Comparison of ENCODE assay signal across 30 mouse cellular contexts in genomic region chr6:24734565-24734964, GRCm38 (mm10). TPM values are rescaled to one million over a fixed set of nuclear protein-coding genes. Genes with fewer than 3 reads are reported as not detected.
DNase-seq lines count a peak whose midpoint lies in the region; ATAC-seq and TF ChIP-seq lines count a peak whose summit lies in the region.
"Had no signal": no experiment of that assay in that cellular context is flagged by ENCODE, and none has a peak within 500 bp of the region (broad histone marks: within the 10 kb centered on the region; RNA-seq: fewer than 3 reads in every experiment).

No protein-coding gene starts in this region.

- no peaks in the 10 kb centered on the region for H3K36me3 ChIP-seq in testis, adult 2 months (ENCODE audit: control insufficient read depth, insufficient read depth, low read length)
- H3K36me3 ChIP-seq in myocyte (ENCODE audit: control insufficient read depth, insufficient read depth): no peaks in the 10 kb centered on the region
- H3K36me3 ChIP-seq in midbrain, postnatal 0 days (ENCODE audit: insufficient read depth, low read length): no peaks in the 10 kb centered on the region
- H3K36me3 ChIP-seq in forebrain, embryonic 13.5 days (ENCODE audit: poor library complexity, severe bottlenecking): no peaks in the 10 kb centered on the region
- H3K36me3 ChIP-seq: G1E had no signal

- no peak for DNase-seq in testis, postnatal 10 days (ENCODE audit: low spot score)
- DNase-seq in 3T3-L1 (ENCODE audit: low read depth, low spot score) (peak; percentile 54), NIH3T3 (ENCODE audit: low read depth) (peak; percentile 12)
- no peak for DNase-seq in midbrain, postnatal 0 days (ENCODE audit: low spot score)
- DNase-seq in cerebellum, adult 9-11 months: no peak
- DNase-seq: adrenal gland, adult 2 months; adrenal gland, adult 8-10 months; adrenal gland, postnatal 10 days; adrenal gland, postnatal 14 days; adrenal gland, postnatal 25 days; adrenal gland, postnatal 36 days; B cell, adult 2 months; cerebellum, adult 11 months; cerebellum, adult 11-12 months; cerebellum, adult 18-20 months; cerebellum, adult 2 months had no signal

- H3K79me2 ChIP-seq in myocyte (ENCODE audit: control insufficient read depth, insufficient read depth): no peaks in the 10 kb centered on the region

- no peak overlapping the region for H3K27ac ChIP-seq in testis, adult 2 months (ENCODE audit: control insufficient read depth, insufficient read depth, low read depth, low read length)
- no peak overlapping the region for H3K27ac ChIP-seq in midbrain, postnatal 0 days (ENCODE audit: low read depth, low read length)
- no peak overlapping the region for H3K27ac ChIP-seq in forebrain, embryonic 13.5 days

- WGBS in midbrain, postnatal 0 days: 90% methylated on average over 6 of the region's 6 CpGs
- WGBS in forebrain, embryonic 13.5 days: 92% methylated on average over 6 of the region's 6 CpGs

- H3K27me3 ChIP-seq in testis, adult 2 months (ENCODE audit: control insufficient read depth, insufficient read depth, low read length): no peaks in the 10 kb centered on the region
- no peaks in the 10 kb centered on the region for H3K27me3 ChIP-seq in myocyte (ENCODE audit: control insufficient read depth, insufficient read depth, insufficient read length)
- no peaks in the 10 kb centered on the region for H3K27me3 ChIP-seq in midbrain, postnatal 0 days (ENCODE audit: insufficient read depth, low read length)
- no peaks in the 10 kb centered on the region for H3K27me3 ChIP-seq in forebrain, embryonic 13.5 days
- H3K27me3 ChIP-seq: CH12.LX had no signal

- no peak for TF ChIP-seq CTCF in testis, adult 2 months (IDR thresholded peaks at IDR 0.05; ENCODE audit: control insufficient read depth, insufficient read depth, insufficient replicate concordance, low read depth, low read length)
- TF ChIP-seq CTCF in midbrain, postnatal 0 days (IDR thresholded peaks at IDR 0.05): no peak

- no peak for ATAC-seq in midbrain, postnatal 0 days (ENCODE audit: low FRiP score)
- no peak for ATAC-seq in forebrain, embryonic 13.5 days
- ATAC-seq: activated CD4-positive, CD25-positive, alpha-beta regulatory T cell, adult 4 months; CD4-positive, CD25-positive, alpha-beta regulatory T cell, adult 4 months; Patski had no signal

- H3K9me3 ChIP-seq in midbrain, postnatal 0 days (ENCODE audit: low read length): no peaks in the 10 kb centered on the region
- no peaks in the 10 kb centered on the region for H3K9me3 ChIP-seq in forebrain, embryonic 13.5 days (replicated peaks)
- H3K9me3 ChIP-seq: G1E had no signal

- no peak for TF ChIP-seq POLR2A in testis, adult 2 months (IDR thresholded peaks at IDR 0.05; ENCODE audit: control insufficient read depth, low read depth, low read length)
- no peak for TF ChIP-seq POLR2A in myocyte (IDR thresholded peaks at IDR 0.05; ENCODE audit: insufficient read length, low read depth)

- no peak overlapping the region for H3K9ac ChIP-seq in midbrain, postnatal 0 days (replicated peaks; ENCODE audit: low read length, poor library complexity, severe bottlenecking)
- H3K9ac ChIP-seq in forebrain, embryonic 13.5 days: no peak overlapping the region

- no peak overlapping the region for H3ac ChIP-seq in myocyte (ENCODE audit: control insufficient read depth, insufficient read length)

- no peaks in the 10 kb centered on the region; the same call in none of the 2 replicates for H3K4me1 ChIP-seq in testis, adult 2 months (ENCODE audit: control insufficient read depth, insufficient read depth, low read length)
- H3K4me1 ChIP-seq in midbrain, postnatal 0 days (ENCODE audit: insufficient read depth, low read length): no peaks in the 10 kb centered on the region
- H3K4me1 ChIP-seq in forebrain, embryonic 13.5 days: no peaks in the 10 kb centered on the region

- peak overlapping the region; percentile 46 for H3K4me2 ChIP-seq in myocyte (ENCODE audit: low read depth)
- no peak overlapping the region for H3K4me2 ChIP-seq in midbrain, postnatal 0 days (ENCODE audit: low read depth, low read length, poor library complexity, severe bottlenecking)
- H3K4me2 ChIP-seq in forebrain, embryonic 13.5 days: no peak overlapping the region

- peak overlapping the region; percentile 68; the same call in 1 of the 2 replicates for H3K4me3 ChIP-seq in testis, adult 2 months (ENCODE audit: control insufficient read depth, low read depth, low read length)
- H3K4me3 ChIP-seq in myocyte: no peak overlapping the region
- no peak overlapping the region for H3K4me3 ChIP-seq in midbrain, postnatal 0 days (ENCODE audit: low read depth, low read length)
- no peak overlapping the region for H3K4me3 ChIP-seq in forebrain, embryonic 13.5 days

TF ChIP-seq in myocyte, 11 proteins besides CTCF, POLR2A, EP300 and RAD21:
- peak; percentile 93 for TF ChIP-seq CEBPB (IDR thresholded peaks at IDR 0.05; ENCODE audit: insufficient read depth, poor library complexity, severe bottlenecking)
- no peak for TF ChIP-seq MAX (IDR thresholded peaks at IDR 0.05; ENCODE audit: low read depth)

RNA-seq across cellular contexts. Expression of gene Hyal6, which starts 1.5 kb away (rescaled TPM):
- 11.6 and 16.0 TPM in 2 replicates for polyA plus RNA-seq in testis, adult 2 months (2012; rRNA removed)
- 0.07 TPM for polyA plus RNA-seq in myocyte (2012; fragmentation: generic; extraction: Trizol)
- not detected in 2 replicates for total RNA-seq in midbrain, postnatal 0 days (2014; rRNA removed)
- not detected in 2 replicates for polyA plus RNA-seq in midbrain, postnatal 0 days (2015; fragmentation: Nextera tagmentation; extraction: Ambion mirVana)
- polyA plus RNA-seq in forebrain, embryonic 13.5 days (2015; fragmentation: Nextera tagmentation; extraction: Ambion mirVana): not detected in 2 replicates
- total RNA-seq: adrenal gland, adult 18-20 months; adrenal gland, adult 2 months; adrenal gland, adult 8-10 months; adrenal gland, postnatal 10 days; adrenal gland, postnatal 14 days; adrenal gland, postnatal 25 days; adrenal gland, postnatal 36 days; adrenal gland, postnatal 4 days; CH12.LX; ES-E14; MEL had no signal
- polyA plus RNA-seq: activated CD4-positive, CD25-positive, alpha-beta regulatory T cell, adult 4 months; adrenal gland, adult 2 months; brain, embryonic 14.5 days; CD4-positive, CD25-positive, alpha-beta regulatory T cell, adult 4 months; cerebellum, adult 2 months; G1E; Patski had no signal

RNA-seq across cellular contexts. Expression of gene Hyal4, which starts 13.6 kb away (rescaled TPM):
- 0.18 and 0.19 TPM in 2 replicates for polyA plus RNA-seq in testis, adult 2 months (2012; rRNA removed)
- polyA plus RNA-seq in myocyte (2012; fragmentation: generic; extraction: Trizol): 0.01 TPM
- total RNA-seq in midbrain, postnatal 0 days (2014; rRNA removed): not detected in 2 replicates
- polyA plus RNA-seq in midbrain, postnatal 0 days (2015; fragmentation: Nextera tagmentation; extraction: Ambion mirVana): not detected in 2 replicates
- polyA plus RNA-seq in forebrain, embryonic 13.5 days (2015; fragmentation: Nextera tagmentation; extraction: Ambion mirVana): not detected in 2 replicates
- total RNA-seq: adrenal gland, adult 18-20 months; adrenal gland, adult 2 months; adrenal gland, adult 8-10 months; adrenal gland, postnatal 10 days; adrenal gland, postnatal 14 days; adrenal gland, postnatal 25 days; adrenal gland, postnatal 36 days; adrenal gland, postnatal 4 days; CH12.LX; ES-E14; G1E; MEL had no signal
- polyA plus RNA-seq: activated CD4-positive, CD25-positive, alpha-beta regulatory T cell, adult 4 months; adrenal gland, adult 2 months; brain, embryonic 14.5 days; C2C12; cerebellum, adult 2 months; G1E; Patski had no signal

RNA-seq across cellular contexts. Expression of gene Spam1, which starts 56.4 kb away (rescaled TPM):
- 18.8 and 29.7 TPM in 2 replicates for polyA plus RNA-seq in testis, adult 2 months (2012; rRNA removed)
- not detected for polyA plus RNA-seq in myocyte (2012; fragmentation: generic; extraction: Trizol)
- total RNA-seq in midbrain, postnatal 0 days (2014; rRNA removed): not detected in 2 replicates
- not detected in 2 replicates for polyA plus RNA-seq in midbrain, postnatal 0 days (2015; fragmentation: Nextera tagmentation; extraction: Ambion mirVana)
- polyA plus RNA-seq in forebrain, embryonic 13.5 days (2015; fragmentation: Nextera tagmentation; extraction: Ambion mirVana): not detected in 2 replicates
- total RNA-seq: adrenal gland, adult 18-20 months; adrenal gland, adult 2 months; adrenal gland, adult 8-10 months; adrenal gland, postnatal 10 days; adrenal gland, postnatal 14 days; adrenal gland, postnatal 25 days; adrenal gland, postnatal 36 days; adrenal gland, postnatal 4 days; CH12.LX; ES-E14; G1E; MEL had no signal
- polyA plus RNA-seq: adrenal gland, adult 2 months; brain, embryonic 14.5 days; C2C12; CD4-positive, CD25-positive, alpha-beta regulatory T cell, adult 4 months; cerebellum, adult 2 months; G1E; Patski had no signal

Comparison
In these comparisons a context has a peak if more than half of its experiments do, and no peak if none do; other contexts are left out.
1. DNase-seq: peak in 3T3-L1 (single experiment) and NIH3T3 (single experiment); none in testis, postnatal 10 days (single experiment), midbrain, postnatal 0 days (single experiment) and cerebellum, adult 9-11 months (single experiment).
2. RNA of gene Hyal6, which starts 1.5 kb away (polyA plus RNA-seq): 11.6 to 16.0 TPM in testis, adult 2 months; 0.07 TPM in myocyte (single experiment), not detected in midbrain, postnatal 0 days and not detected in forebrain, embryonic 13.5 days; every median in the first group is over 10 times any median in the second.
3. RNA of gene Spam1, which starts 56.4 kb away (polyA plus RNA-seq): 18.8 to 29.7 TPM in testis, adult 2 months; not detected in myocyte (single experiment), not detected in midbrain, postnatal 0 days and not detected in forebrain, embryonic 13.5 days; every median in the first group is over 10 times any median in the second.